Mouse (Mus musculus) gastrocnemius, postnatal 25 days (tissue): ENCODE measurements around the gene Dgkb. TPM values are rescaled to one million over a fixed set of nuclear protein-coding genes. Genes with fewer than 3 reads are reported as not detected.

Experiments
- DNase-seq: peaks from one replicate; pipeline ENCODE4 v3.0.0; 2022
- total RNA-seq, 2 experiments: library from RNA; stranded (reverse); gene quantifications; 1 replicate in 1 of 2; 2 replicates in 1 of 2; pipeline ENCODE4 v1.2.3; 2021

Dgkb gene
- total RNA-seq, 2 experiments from 2014 or later: 0.83 to 0.90 TPM

DNA sequence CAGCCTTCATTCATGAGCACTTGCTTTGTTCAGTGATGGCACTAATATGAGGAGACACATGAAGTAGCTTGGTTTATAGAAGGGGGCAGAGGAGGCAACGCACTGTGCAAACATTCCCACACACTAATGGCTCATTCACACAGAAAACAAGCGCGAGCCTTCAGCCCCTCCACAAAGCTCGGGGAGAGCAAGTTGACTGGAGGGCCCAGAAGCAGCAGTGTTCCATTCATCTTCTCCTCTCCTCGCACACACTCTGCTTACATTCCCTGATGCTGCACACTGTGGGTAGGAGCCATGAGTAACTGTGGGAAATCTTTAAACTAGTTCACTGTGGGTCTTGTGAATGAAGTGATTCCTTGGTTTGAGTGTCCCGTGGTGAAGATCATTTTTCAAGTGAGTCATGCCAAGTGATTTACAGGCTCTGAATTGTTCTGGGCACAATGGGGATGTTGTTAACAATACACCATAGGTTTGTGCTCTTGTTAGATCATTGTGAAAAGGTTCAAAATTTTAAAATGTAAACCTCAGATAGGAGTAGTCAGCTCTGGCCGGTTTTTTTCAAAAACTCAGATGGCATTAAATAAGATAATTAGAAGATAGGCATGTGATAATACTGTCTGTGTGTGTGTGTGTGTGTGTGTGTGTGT is 779.0 kb downstream of the Dgkb start:
- DNase-seq: no peak

DNA sequence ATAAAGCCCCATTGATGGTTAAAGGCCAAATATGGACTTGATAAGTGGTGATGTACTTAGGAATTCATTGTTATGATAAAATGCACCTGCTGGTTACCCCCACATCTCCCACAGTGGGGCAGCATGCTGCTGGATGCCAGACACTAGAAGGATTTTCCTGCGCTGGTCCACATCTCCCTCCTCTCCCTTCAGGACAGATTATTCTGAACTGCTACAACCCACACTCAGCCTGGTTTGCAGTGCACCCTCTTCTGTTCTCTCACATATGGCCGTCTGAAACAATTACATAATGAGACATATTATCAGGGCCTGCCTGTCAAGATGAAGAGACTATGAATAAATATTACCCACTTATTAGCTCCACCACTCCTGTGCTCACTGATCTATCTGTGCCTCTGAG is 780.6 kb downstream of the Dgkb start:
- no peak for DNase-seq

DNA sequence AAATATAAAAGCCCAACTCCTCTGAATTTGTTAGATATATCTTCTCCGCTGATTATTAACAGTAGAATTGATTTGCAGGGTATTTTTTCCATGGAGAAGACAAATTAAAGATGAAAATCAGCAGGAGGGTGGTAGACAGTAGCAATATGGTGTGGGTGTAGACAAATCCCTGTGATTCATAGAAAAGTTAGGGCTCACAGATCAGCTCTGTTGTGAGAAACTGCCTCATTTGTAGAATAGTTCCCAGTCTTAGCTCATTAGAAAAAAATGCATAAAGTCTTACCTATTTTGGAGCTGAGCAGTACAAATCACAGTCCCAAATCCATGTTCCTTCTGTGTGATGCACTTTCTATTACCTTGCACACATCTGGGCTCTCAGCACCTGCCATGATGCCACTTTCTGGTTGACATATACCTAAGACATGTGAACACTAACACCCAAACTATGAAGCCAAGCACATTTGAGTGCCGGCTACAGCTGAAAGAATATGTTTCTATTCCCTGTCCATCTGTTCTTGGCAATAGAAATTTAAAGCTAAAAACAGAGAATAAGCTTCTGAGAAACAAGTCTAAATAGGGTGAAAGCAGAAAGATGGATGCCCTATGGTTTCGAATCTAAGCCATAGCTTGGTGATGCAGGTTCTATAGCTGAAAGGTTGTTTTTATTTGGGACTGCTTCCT is 782.8 kb downstream of the Dgkb start:
- DNase-seq: no peak

DNA sequence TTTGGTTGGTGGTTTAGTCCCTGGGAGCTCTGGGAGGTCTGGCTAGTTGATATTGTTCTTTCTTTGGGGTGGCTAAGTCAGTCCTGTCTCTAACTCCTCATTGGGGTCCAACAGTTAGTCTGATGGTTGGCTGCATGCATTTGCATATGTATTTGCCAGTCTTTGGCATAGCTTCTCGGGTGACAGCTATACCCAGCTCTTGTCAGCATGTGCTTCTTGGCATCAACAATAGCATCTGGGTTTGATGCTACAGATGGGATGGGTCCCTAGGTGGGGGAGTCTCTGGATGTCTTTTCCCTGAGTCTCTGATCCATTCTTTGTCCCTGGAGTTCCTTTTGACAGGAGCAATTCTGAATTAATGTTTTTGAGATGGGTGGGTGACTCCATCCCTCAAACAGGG is 790.6 kb downstream of the Dgkb start:
- no peak for DNase-seq

GRCm38 (mm10) chr12:38668265-38668664 is 850.7 kb downstream of the Dgkb start:
- DNase-seq: no peak
